Mouse (Mus musculus) heart, postnatal 14 days (tissue): ENCODE measurements around the gene Ndfip2. TPM values are rescaled to one million over a fixed set of nuclear protein-coding genes. Genes with fewer than 3 reads are reported as not detected.
A peak's percentile ranks its signal among the peaks of the same experiment; 100 is the strongest.

Source experiments
- DNase-seq, 2 experiments: peaks; one replicate each; pipeline ENCODE4 v3.0.0; 2021 to 2022
- intact Hi-C: fragments of 180-260 bp; cut with DNase I; formaldehyde crosslinking; loops from one replicate; pipeline ENCODE4 v1.15.1; 2025
- long read RNA-seq, 2 experiments: library from polyadenylated mRNA; stranded (forward); transcript quantifications; one replicate each; pipeline ENCODE4 v2.0.0; 2021
- total RNA-seq, 2 experiments: library from RNA; stranded (reverse); gene quantifications; 2 replicates each; pipeline ENCODE4 v1.2.3; 2021

Gene Ndfip2
- 10 to 100 TPM; 20.9 to 21.8 TPM for total RNA-seq
- long read RNA-seq, experiment 1, transcript Ndfip2-202 (8 exons, 1,695 nt): major isoform, 44 of 93 reads
- long read RNA-seq, experiment 1, transcript Ndfip2-206 (8 exons, 2,532 nt): major isoform, 44 of 93 reads
- long read RNA-seq, experiment 1, partial matches to known transcripts: 1 of 93 reads
- long read RNA-seq, experiment 1, other reads (novel, unspliced or antisense): 4 of 93 reads
- long read RNA-seq, experiment 2, transcript Ndfip2-202 (8 exons, 1,695 nt): major isoform, 33 of 65 reads
- long read RNA-seq, experiment 2, transcript Ndfip2-206 (8 exons, 2,532 nt): minor isoform, 31 of 65 reads
- long read RNA-seq, experiment 2, partial matches to known transcripts: 0 of 65 reads
- long read RNA-seq, experiment 2, other reads (novel, unspliced or antisense): 1 of 65 reads

DNA sequence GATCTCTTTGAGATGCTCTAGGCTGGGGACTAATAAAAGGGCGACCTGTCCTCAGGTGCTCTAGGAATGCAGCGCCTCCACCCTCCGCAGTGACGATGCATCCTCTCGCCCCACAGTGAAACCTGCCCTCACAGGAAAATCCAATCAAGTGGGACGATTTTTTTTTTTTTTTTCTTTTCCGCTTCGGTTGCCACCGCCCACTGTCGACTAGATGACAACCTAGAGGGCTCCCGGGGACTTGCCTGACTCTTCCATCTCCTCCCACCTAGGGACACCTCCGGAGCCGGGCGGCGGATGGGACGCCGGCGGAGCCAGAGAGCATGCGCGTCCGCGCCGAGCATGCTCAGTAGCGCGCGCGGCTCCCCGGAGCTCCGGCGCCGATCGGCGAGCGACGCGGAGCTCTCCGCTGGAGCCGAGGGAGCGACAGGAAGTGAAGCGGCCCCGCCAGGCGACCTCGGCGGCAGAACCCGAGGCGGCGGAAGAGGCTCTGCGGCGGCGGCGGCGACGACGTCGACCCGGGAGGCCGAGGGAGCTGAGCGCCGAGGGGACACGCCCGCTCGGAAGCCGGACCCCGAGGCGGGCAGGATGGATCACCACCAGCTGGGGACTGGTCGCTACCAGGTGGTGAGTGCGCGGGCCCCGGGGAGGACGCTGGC, at the start of gene Ndfip2:
Gene Ndfip2 (plus strand): TSS at position 195 of the 656 bp plus-strand sequence.
- intact Hi-C loops: no loop called here
- DNase-seq: peak; percentile 92 to 94

DNA sequence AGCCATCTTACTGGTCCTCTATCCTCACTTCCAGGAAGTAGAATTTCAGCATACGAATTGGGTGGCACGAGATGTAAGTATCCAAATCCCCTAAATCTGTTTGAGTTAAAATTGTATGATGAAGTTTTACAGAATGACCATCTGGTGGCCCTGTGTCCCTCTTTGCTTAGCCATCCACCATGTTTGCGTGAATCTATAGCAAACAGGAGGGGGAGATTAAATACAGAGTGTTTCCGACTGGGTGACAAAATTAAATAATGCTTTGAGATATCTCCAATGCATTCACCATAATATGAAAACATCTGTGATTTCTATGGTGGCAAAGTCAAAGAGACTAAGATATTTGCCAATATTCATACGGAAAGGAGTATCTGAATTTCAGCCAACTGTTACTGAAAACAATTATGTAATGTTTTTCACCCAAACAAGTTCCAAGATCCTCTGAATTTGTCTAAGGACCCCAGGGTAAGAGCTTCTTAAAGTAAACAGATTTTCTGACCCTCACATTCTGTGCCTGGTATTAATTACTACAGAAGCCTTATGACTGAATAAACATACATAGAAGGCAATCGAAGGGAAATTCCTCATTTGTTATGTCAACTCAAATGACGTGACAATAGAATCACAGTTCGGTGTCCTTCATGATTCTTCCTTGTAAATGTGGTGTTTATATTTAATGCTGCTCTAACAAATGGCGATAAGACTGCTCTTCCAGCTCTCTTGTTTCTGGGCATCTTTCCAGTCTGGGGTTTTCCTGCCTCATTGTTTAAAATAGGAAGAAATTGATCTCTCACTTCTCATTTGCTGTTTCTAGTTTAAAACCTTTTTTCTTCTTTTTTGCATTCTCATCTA, 38.6 kb upstream of the Ndfip2 start:
- no peak for DNase-seq

DNA sequence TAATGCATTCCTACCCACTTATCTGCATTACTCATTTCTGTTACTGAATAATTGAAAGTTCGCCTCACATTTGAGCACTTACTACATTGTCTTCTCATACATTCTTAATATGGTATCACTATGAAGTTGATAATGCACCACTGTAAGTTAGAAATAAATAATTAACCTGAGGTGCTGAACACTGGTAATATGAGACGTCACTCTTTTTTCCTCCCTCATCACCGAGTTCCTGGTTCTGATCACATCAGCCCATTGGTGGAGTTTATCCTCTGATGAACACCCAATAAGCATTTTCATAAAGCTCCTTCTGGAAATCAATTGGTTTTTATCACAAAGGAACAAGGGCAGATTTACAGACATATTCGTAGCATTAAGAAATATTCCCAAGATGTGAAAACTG, 36.1 kb upstream of the Ndfip2 start:
- DNase-seq: no peak
- intact Hi-C loops: no loop called here

More for the DNA sequence above, 38.6 kb upstream of the Ndfip2 start:
- intact Hi-C loops: no loop called here

DNA sequence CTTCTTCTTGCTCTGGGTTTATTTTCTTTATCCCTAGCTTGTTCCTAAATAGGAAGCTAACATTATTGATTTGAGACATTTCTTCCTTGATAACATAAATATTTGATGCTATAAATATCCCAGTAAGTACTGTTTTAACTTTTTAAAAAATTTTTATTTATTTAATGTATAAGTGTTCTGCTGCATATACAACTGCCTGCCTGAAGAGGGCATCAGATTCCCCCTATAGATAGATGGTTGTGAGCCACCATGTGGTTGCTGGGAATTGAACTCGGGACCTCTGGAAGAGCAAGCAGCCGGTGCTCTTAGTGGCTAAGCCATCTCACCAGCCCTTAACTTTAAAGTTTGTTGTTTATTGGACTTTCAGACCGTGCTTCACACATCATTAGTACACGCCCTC, 32.6 kb upstream of the Ndfip2 start:
- no peak for DNase-seq
- intact Hi-C loops: no loop called here

DNA sequence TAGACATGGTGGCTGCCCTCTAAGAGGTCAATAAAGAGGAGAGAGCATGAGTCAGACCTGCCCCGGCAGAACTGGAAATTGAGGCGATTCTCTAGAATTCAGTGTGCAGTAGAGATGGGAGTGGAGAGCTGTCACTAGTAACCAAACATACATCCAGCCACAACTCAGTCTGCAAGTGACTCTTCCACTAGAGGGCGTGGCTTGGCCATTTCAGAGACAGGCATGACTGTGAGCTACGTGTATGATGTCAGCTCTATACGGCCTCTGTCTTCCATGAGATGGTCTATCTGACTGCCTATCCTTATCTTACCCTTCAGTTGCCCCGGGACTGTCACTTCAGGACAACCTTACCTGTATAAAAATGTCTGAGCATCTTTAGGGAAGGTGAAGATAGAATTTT, 26.0 kb upstream of the Ndfip2 start:
- intact Hi-C loops: loop anchor here (5.0 kb wide), 1 partner anchor 65 kb away; no protein-coding TSS in a partner anchor
- peak; percentile 4 to 16 for DNase-seq

DNA sequence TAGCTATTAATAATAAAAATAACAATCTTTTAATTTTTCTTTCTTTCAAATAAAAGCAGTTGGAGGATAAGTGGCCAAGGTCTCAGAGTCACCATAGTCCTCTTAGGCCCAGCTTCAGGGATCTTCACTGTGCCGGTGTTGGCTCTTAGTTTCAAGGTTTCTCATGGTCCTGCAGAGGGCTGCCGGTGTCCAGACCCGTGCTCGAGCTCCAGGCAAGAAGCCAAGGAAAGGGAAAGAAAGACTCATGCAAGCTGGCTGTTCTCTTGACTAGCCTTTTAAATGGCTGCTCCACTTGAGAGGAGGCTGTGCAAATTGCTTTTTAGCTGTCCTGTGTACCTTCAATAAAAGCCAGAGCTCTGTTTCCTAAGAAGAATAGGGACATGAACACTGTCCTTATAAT, 21.8 kb upstream of the Ndfip2 start:
- intact Hi-C loops: no loop called here
- peak; percentile 9 to 37 for DNase-seq

DNA sequence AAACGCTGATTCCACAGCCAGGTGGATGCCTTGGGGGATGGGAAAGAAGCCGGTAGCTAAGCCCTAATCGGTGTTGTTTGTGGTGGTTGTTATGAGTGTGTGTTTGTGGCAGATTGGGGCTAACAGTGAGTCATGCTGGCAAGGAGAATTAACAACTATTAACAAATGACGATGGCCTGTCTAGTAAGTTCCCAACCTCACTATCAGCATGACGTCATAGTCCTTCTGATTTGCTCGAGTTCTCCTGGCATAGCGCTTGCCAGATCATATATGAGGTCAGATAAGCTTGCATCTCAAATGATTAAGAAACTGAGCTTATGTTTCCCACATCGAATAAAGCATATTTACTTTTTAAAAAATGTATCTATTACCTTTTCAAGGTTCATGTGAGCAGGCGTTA, 20.6 kb upstream of the Ndfip2 start:
- DNase-seq: no peak
- intact Hi-C loops: no loop called here

DNA sequence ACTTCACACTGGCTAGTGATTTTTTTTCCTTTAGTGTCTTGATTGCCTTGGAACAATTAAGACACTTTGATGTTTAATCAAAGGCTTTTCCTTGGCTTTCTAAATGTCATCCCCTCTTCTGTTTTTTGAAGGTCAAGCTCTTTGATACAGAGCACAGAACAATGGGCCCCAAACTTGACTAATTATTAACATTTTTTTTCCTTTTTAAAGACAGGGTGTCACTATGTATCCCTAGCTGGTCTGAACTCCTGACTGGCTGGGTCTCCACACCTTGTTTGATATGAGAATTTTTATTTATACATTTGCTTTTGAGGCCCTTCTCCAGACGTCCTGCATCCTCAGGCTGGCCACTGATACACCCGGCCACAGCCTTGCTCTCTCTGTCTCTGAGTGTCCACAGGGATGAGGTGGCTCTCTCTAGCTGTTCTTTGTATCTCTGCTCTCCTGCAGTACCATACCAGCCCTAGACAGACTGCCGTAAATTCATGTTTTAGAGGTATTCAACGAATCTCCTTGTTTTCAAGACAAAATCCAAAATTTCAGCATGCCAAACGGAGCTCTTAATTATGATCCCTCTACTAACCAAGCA, 19.8 kb upstream of the Ndfip2 start:
- intact Hi-C loops: no loop called here
- no peak for DNase-seq

DNA sequence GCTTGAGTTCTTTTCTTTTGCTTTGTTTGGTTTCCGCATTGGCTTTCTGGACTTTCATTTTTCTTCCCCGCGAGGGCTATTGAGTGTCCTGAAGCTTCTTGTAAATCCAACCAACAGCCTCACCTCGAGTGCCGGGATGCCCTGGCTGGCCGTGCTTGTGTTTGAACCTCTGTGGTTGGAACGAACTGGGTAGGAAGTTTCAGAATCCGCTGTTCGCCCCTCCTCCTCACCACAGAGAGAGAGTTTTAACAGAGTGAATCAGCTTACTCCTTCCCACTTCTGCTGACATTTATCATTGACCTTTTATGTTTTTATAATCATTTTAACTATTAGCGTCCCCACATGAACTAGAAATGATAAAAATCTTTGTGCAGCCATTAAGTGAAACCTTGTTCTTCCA, 18.3 kb upstream of the Ndfip2 start:
- no peak for DNase-seq
- intact Hi-C loops: no loop called here

DNA sequence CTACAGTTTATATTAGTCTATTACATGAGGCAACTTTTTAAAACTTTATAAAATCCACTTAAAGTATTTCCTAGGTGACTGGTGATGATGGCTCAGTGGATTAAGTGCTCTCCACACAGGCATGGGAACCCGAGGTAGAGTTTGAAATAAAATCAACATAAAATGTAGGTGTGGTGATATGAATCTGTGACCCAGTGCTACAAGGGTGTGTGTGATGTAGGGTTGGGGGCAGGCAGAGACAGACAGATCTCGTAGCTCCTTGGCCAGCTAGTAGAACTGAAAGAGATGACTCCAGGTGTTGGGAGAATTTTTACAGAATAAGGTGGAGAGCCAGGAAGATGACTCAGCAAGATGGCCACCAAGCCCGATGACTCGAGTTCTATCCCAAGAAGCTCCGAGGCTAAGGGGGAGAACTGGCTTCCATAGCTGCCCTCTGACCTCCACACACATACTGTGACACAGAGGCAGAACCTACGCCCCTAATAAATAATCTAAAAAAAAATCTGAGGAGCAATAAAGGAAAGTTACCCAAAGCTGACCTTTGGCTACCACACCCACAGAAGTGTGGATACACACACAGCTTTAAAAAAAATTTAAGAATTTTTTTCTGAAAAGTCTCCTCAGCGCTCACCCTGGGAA, 14.4 kb upstream of the Ndfip2 start:
- intact Hi-C loops: no loop called here
- DNase-seq: no peak

DNA sequence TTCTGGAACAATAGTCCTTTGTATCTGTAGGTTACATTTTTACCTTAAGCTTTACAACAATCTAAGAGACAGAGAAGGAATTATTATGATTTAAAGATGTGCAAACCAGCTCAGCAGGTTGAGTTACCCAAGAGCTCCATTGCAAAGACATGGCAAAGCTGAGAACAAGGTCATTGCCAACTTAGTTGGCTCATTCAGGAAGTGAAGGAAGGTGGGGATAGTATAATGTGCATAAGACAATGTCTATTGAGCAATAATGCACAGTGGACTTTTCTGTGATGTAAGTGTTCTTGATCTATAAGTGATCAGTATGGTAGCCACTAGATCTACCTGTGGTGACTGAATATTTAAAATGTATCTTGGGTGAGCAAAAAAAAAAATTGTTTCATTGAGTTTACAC, 7.3 kb upstream of the Ndfip2 start:
- DNase-seq: no peak
- intact Hi-C loops: no loop called here

DNA sequence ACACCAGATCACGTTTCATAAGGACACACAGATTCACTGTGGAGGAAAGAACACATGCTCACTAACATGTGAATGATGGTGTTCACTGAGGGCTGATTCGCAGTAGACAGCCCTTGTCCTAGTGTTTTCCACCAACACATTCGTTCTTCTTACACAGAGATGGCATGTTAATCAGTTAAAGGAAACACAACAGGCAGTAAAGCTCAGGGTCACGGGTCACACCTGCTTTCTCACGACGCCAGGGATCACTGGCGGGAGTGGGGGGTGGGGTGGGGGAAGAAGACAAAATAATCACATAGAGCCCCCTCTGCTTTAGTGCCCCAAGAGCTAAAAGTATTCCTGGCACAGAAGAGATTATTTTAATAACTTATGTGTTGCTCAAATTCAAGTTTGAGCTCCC, 5.1 kb upstream of the Ndfip2 start:
- intact Hi-C loops: no loop called here
- DNase-seq: no peak

DNA sequence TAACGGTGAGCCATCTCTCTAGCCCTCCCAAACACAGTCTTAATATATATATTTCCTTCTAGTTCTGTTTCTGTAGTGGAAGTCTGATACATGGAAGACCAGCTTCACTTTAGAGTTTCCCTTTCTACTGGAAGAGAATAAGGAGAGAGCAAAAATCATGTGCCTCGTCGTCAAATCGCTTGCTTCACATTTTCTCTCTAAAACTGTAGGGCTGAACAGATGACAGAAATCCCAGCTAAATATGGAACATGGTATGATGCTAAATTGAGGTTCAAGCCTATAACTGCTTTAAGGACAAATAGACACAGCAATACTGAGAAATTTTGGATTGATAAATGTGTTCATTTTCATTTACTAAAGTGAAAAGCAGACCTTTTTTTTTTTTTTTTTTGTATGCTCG, 4.0 kb upstream of the Ndfip2 start:
- intact Hi-C loops: no loop called here

DNA sequence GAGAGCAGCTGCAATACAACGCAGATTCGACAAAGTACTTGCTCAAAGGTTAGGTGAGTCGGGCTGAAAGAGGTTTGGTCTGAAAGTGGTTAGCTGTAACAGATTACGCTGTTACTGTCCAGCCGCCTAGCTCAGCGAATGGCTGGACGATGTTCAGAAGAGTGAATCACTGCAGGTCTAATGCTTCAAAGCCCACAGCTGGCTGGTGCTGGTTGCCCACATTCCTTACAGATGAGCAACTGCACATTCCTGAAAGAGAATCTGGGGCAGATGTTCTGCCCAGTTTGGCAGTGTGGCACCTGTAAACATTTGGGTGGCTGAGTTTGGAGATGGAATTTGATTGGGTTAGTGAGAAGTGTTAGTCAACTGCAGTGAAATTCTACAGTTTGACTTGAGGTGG, 2.8 kb upstream of the Ndfip2 start:
- intact Hi-C loops: no loop called here

More for the DNA sequence above, 4.0 kb upstream of the Ndfip2 start:
- no peak for DNase-seq

DNA sequence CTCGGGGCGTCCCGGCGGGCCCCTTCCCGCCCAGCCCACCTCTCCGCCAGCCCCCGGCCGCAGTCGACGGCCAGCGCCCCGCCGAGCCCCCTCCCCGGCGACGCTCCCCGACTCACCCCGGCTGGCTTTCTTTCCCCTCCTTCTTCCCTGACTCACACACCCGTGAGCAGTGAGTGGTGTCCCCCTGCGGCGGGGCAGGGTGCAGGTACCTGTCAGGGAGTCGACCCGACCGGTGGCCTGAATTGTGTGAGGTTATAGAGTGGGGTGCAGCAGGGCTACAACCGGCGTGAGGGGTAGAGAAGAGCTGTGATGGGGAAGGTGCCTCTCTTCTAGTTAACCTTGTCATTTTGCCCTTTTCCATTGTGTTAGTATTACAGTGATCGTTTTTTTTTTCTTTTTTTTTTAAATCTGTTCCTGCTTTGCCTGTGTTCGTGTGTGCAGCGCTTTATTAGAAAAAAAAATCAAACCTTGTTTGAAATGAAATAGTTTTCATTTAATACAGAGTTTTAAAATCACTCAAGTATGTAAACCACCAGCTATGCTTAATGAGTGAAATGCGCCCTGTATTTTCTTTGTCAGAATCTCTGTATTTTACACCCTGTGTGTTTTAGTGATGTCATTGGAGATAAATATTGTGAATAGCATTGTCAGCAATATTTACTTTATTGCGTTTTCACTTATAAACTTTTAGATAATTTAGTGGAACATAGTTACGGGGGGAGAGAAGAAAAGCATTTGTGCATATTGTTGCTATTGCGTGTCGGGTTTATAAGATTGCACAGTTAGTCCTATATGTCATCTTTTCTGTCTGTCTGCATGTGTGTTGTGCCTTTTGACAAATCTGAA, 885 bp downstream of the Ndfip2 start:
- peak in 1 of 2 experiments; percentile 39 for DNase-seq
- intact Hi-C loops: no loop called here

More for the DNA sequence above, 2.8 kb upstream of the Ndfip2 start:
- no peak for DNase-seq

DNA sequence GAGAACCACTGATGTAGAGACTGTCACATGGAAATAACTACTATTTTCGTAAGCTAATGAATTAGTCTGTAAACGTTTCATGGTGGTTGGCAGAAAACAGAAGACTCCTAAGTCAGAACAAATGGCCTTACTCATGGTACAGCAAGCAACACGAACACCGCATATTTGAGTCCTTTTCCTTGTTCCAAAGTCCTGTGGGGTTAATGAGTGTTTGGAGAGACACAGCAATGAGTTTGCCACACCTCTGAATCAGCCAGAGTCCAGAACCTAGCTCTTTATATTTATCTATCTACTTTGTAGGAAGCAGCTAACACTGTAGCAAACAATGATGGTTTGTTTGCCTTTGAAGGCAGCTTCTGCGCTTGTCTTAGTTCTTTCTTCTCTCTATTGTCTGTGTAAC, 4.5 kb downstream of the Ndfip2 start:
- intact Hi-C loops: loop anchor here (5.0 kb wide), 1 partner anchor 34 kb away; no protein-coding TSS in a partner anchor
- DNase-seq: no peak

DNA sequence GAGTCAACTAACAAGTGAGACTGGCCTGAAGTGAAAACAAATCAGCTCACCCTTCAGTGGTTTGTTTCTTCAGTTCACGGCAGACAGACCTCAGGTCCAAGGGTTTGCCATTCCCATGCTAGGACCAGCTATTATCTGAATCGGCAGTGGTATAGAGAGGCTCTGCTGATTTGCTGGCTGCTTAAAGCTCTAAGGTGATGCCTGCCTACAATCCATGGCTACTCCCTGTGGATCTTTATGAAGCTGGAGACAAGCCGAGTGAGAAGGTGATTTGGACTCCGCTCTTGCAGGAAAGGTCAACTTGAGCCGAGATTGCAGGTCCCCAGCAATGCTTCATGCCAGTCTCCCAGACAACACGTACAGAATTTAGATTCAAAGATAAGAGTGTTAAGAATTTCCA, 8.7 kb downstream of the Ndfip2 start:
- DNase-seq: no peak
- intact Hi-C loops: no loop called here

DNA sequence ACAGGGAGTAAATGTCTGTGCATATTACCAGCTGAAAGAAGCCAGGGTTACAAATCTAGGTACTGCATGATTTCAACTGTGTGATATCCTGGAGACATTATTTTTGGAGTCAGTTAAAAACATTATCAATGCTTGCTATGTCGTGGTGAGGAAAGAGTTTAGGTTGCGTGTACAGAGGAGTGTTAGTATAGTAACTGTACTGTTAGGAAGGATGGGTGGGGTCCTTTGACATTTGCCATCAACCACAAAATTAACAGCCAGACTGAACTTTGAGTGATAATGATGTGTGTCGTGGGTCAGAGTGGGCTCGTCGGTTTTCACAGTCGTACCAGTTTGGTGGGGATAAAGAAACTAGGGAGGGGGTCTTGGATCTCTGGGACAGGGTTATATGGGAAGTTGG, 13.7 kb downstream of the Ndfip2 start:
- intact Hi-C loops: no loop called here

DNA sequence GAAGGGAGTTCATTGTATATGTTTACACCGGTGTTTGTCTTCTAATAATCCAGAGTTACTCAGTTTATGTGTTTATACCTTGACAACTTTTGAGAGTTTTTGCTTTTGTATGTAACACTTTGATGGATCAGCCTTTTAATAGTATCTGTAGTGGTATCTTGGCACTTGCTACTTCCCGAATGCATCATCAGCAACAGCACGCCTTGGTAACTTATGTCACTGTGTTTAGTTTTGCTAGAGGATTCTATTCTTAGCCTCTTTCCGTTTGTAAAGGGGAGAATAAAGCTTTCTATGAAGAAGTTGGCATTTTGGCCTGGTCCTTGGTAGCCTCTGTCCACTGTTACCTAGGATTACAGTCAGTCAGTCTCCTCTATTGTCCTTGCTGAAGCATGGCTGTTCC, 14.2 kb downstream of the Ndfip2 start:
- intact Hi-C loops: no loop called here
- DNase-seq: no peak

More for the DNA sequence above, 13.7 kb downstream of the Ndfip2 start:
- no peak for DNase-seq
